Mouse (Mus musculus): ENCODE data around the gene 1700066M21Rik.

GRCm38 (mm10) chr1:57351941-57352340 lies 25.5 kb upstream of the 1700066M21Rik start:
- TF ChIP-seq CTCF (IDR thresholded peaks at IDR 0.05 in 2 of 3, conservative IDR thresholded peaks at IDR 0.05 in 1 of 3; ENCODE audit: control insufficient read depth in 1 of 3, insufficient read depth in 1 of 3, low read depth in 2 of 3, low read length in 3 of 3, poor library complexity in 1 of 3, severe bottlenecking in 1 of 3), result no peak
- TF ChIP-seq ZMIZ1 (IDR thresholded peaks at IDR 0.05; ENCODE audit: low read depth, low read length), result no peak
- no peak for TF ChIP-seq USF1 (IDR thresholded peaks at IDR 0.05; ENCODE audit: low read depth, low read length)
- no peak for TF ChIP-seq GATA1 (IDR thresholded peaks at IDR 0.05; ENCODE audit: low read depth, low read length)
- TF ChIP-seq MYC (IDR thresholded peaks at IDR 0.05; ENCODE audit: low read depth, low read length), result no peak
- TF ChIP-seq POLR2A (IDR thresholded peaks at IDR 0.05; ENCODE audit: control insufficient read depth in 1 of 2, insufficient read depth in 1 of 2, low read depth in 1 of 2, low read length in 2 of 2, poor library complexity in 1 of 2), result no peak
- TF ChIP-seq EP300 (IDR thresholded peaks at IDR 0.05; ENCODE audit: low read depth in 1 of 2, low read length in 2 of 2), result no peak
- no peak for TF ChIP-seq KAT2A (conservative IDR thresholded peaks at IDR 0.05; ENCODE audit: low read depth, low read length)
- no peak for TF ChIP-seq MAX (IDR thresholded peaks at IDR 0.05; ENCODE audit: low read length)
- no peak for TF ChIP-seq ETS1 (IDR thresholded peaks at IDR 0.05; ENCODE audit: low read depth, low read length)
- TF ChIP-seq TCF12 (IDR thresholded peaks at IDR 0.05; ENCODE audit: low read depth, low read length), result no peak
- no peak for TF ChIP-seq POLR2AphosphoS2 (IDR thresholded peaks at IDR 0.05; ENCODE audit: low read length)
- TF ChIP-seq E2F4 (IDR thresholded peaks at IDR 0.05; ENCODE audit: borderline replicate concordance, low read depth, low read length), result no peak
- no peak for TF ChIP-seq ELF1 (IDR thresholded peaks at IDR 0.05; ENCODE audit: low read depth, low read length)
